Mouse (Mus musculus) midbrain, embryonic 16.5 days (tissue): Measurements from ENCODE around the gene Gm21985. TPM values are rescaled to one million over a fixed set of nuclear protein-coding genes. Genes with fewer than 3 reads are reported as not detected.
A peak's percentile ranks its signal among the peaks of the same experiment; 100 is the strongest.

Experiments used
- ATAC-seq: fragments of 200-750 bp; cut with Nextera tagmentation; 2 replicates; pipeline ENCODE4 v1.8.0; 2017; ENCODE audit warnings: moderate TSS enrichment
- H3K27ac ChIP-seq: fragments of 300-500 bp; sonication (generic); 2 replicates; pipeline ENCODE4 v1.5.1; 2014; ENCODE audit warnings: mild to moderate bottlenecking, low read length, mixed read lengths
- H3K27me3 ChIP-seq: fragments of 300-500 bp; sonication (generic); 2 replicates; pipeline ENCODE4 v1.6.1; 2014; ENCODE audit warnings: low read depth, low read length, mixed read lengths; ENCODE audit not compliant: control insufficient read depth, insufficient read depth
- H3K36me3 ChIP-seq: fragments of 300-500 bp; sonication (generic); 2 replicates; pipeline ENCODE4 v1.6.1; 2014; ENCODE audit warnings: mild to moderate bottlenecking, low read length, moderate library complexity, mixed read lengths; ENCODE audit not compliant: control insufficient read depth, insufficient read depth
- H3K4me1 ChIP-seq: fragments of 300-500 bp; sonication (generic); 2 replicates; pipeline ENCODE4 v1.6.1; 2014; ENCODE audit warnings: mild to moderate bottlenecking, low read length, mixed read lengths; ENCODE audit not compliant: control insufficient read depth, insufficient read depth
- H3K4me2 ChIP-seq: fragments of 300-500 bp; sonication (generic); 2 replicates; pipeline ENCODE4 v1.6.1; 2014; ENCODE audit warnings: mild to moderate bottlenecking, low read length, mixed read lengths
- H3K4me3 ChIP-seq: fragments of 300-500 bp; sonication (generic); 2 replicates; pipeline ENCODE4 v1.5.1; 2014; ENCODE audit warnings: low read depth, mild to moderate bottlenecking, low read length, moderate library complexity, mixed read lengths
- H3K9ac ChIP-seq: fragments of 300-500 bp; sonication (generic); 2 replicates; pipeline ENCODE4 v1.6.1; 2014; ENCODE audit warnings: low read depth, low read length, mixed read lengths
- H3K9me3 ChIP-seq: fragments of 300-500 bp; sonication (generic); replicated peaks from 2 replicates; pipeline ENCODE4 v1.6.1; 2014; ENCODE audit warnings: mild to moderate bottlenecking, low read length, mixed read lengths; ENCODE audit not compliant: control insufficient read depth, poor library complexity, severe bottlenecking
- WGBS: fragments of 180-500 bp; shearing (Covaris S2); extraction: QIAGEN DNeasy Blood & Tissue Kit; methylation state at CpG from one replicate; pipeline ENCODE4 v1.1.7; 2014; 5-methylcytosine and 5-hydroxymethylcytosine counted together
- polyA plus RNA-seq: library from polyadenylated mRNA; unstranded; fragments of >200 nt; fragmentation: Nextera tagmentation; extraction: Ambion mirVana; gene quantifications from 2 replicates; pipeline ENCODE4 v1.2.1, GENCODE M21; 2015

The Gm21985 gene
- polyA plus RNA-seq, result 0.08 TPM in 1 of 2 replicates, not detected in the other

- peaks cover 43% of the 10 kb centered on the region for H3K4me1 ChIP-seq
These were observed at the start of gene Gm21985 for GRCm38 (mm10) chr2:112266242-112266592. Gm21985 (plus strand) TSS chr2:112266314.

DNA sequence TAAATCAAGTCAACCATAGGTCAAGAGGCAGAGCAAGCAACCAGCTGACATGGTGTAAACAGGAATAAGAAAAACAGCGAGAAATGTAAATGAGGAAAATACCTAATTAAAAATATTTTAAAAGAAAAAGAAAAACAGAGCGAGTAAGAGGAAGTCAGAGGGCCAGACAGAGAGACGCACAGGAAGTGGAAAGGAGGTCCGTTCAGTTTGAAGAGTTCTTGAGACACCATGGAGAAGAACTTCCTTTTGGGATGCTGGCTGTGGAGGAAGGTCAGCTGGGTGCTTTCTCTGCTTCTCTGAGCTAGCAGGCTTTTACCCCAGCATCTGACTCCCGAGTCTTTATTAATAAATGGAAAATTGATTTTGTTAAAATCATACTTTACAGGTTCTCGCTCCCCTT is 48.5 kb upstream of the Gm21985 start:
- 84% methylated on average over 6 of the region's 6 CpGs for WGBS
- ATAC-seq, result no peak
- Histone ChIP-seq H3K4me2 (no peak overlapping the region), H3K27me3 (no peaks in the 10 kb centered on the region), H3K27ac (no peak overlapping the region), H3K36me3 (no peaks in the 10 kb centered on the region), H3K4me3 (no peak overlapping the region), H3K4me1 (no peaks in the 10 kb centered on the region), H3K9ac (no peak overlapping the region), H3K9me3 (no peaks in the 10 kb centered on the region)

More at GRCm38 (mm10) chr2:112266242-112266592, at the start of gene Gm21985:
- peak; percentile 33 for ATAC-seq
- WGBS, result 1% methylated on average over 11 of the region's 11 CpGs
- Histone ChIP-seq H3K27ac (peak within 1 kb of the TSS; percentile 93), H3K4me2 (peak within 1 kb of the TSS; percentile 92), H3K9me3 (no peaks in the 10 kb centered on the region), H3K9ac (peak within 1 kb of the TSS; percentile 72), H3K36me3 (no peaks in the 10 kb centered on the region), H3K4me3 (peak within 1 kb of the TSS; percentile 91), H3K27me3 (no peaks in the 10 kb centered on the region)

- Histone ChIP-seq H3K9ac (no peak overlapping the region), H3K9me3 (no peaks in the 10 kb centered on the region), H3K4me3 (no peak overlapping the region), H3K4me1 (no peaks in the 10 kb centered on the region), H3K27ac (no peak overlapping the region), H3K4me2 (no peak overlapping the region), H3K36me3 (no peaks in the 10 kb centered on the region), H3K27me3 (no peaks in the 10 kb centered on the region)
- WGBS, result 95% methylated on average over 5 of the region's 5 CpGs
- ATAC-seq, result no peak
These were observed 45.2 kb upstream of the Gm21985 start for GRCm38 (mm10) chr2:112220880-112221279.

DNA sequence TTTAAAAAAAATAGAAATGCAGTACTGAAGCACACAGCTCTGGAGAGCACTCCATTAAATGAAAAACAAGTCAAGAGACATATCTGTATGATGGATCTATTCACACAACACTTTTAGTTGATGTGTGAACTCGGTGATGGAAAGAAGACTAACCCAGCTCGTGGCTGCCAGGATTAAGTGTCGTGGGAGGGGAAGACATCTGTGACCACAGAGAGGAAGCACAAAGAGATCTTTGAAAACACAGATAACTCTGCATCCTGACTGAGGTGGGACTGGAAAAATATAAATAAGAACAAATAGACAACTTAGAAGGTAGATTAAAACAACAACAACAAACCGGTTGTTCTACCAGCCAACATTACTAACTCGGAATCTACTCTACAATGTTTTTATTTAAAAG is 43.5 kb upstream of the Gm21985 start:
- 83% methylated on average over 5 of the region's 5 CpGs for WGBS
- ATAC-seq, result no peak

GRCm38 (mm10) chr2:112224356-112224755 is 41.8 kb upstream of the Gm21985 start:
- no peaks in the 10 kb centered on the region for H3K27me3 ChIP-seq
- 79% methylated on average over 4 of the region's 4 CpGs for WGBS
- no peak for ATAC-seq

More for the DNA sequence above, 43.5 kb upstream of the Gm21985 start:
- H3K27ac ChIP-seq, result no peak overlapping the region
- H3K36me3 ChIP-seq, result no peaks in the 10 kb centered on the region
- no peak overlapping the region for H3K4me3 ChIP-seq
- H3K9ac ChIP-seq, result no peak overlapping the region
- H3K27me3 ChIP-seq, result no peaks in the 10 kb centered on the region
- H3K9me3 ChIP-seq, result no peaks in the 10 kb centered on the region
- H3K4me2 ChIP-seq, result no peak overlapping the region
- no peaks in the 10 kb centered on the region for H3K4me1 ChIP-seq

GRCm38 (mm10) chr2:112232623-112233022 is 33.5 kb upstream of the Gm21985 start:
- WGBS, result 73% methylated on average over 1 of the region's 1 CpGs
- Histone ChIP-seq H3K27ac (no peak overlapping the region), H3K4me3 (no peak overlapping the region), H3K36me3 (no peaks in the 10 kb centered on the region), H3K9ac (no peak overlapping the region), H3K4me1 (no peaks in the 10 kb centered on the region), H3K9me3 (no peaks in the 10 kb centered on the region), H3K27me3 (no peaks in the 10 kb centered on the region), H3K4me2 (no peak overlapping the region)
- ATAC-seq, result no peak

More at GRCm38 (mm10) chr2:112224356-112224755, 41.8 kb upstream of the Gm21985 start:
- Histone ChIP-seq H3K4me3 (no peak overlapping the region), H3K4me1 (no peaks in the 10 kb centered on the region), H3K36me3 (no peaks in the 10 kb centered on the region), H3K4me2 (no peak overlapping the region), H3K9me3 (no peaks in the 10 kb centered on the region), H3K27ac (no peak overlapping the region), H3K9ac (no peak overlapping the region)

DNA sequence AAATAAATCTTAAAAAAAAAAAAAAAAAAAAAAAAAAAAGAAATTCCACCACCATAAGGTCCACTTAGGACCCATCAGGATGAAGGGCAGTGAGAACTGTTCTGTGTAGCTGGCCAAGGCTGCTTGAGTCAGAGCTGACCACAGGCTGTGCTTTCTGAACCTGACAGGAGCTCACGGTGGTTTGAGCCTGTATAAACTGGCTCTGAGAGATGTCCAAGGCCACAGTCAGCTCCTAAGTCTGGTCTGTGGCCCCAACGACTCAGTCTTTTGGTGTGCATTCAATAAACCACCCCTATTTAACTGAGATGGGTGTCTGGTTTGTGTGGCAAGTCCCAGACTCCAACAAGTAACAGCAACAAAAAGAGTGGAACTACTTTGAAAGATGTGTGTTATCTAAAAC is 29.5 kb upstream of the Gm21985 start:
- H3K4me3 ChIP-seq, result no peak overlapping the region
- no peaks in the 10 kb centered on the region for H3K9me3 ChIP-seq
- no peak overlapping the region for H3K27ac ChIP-seq
- no peaks in the 10 kb centered on the region for H3K36me3 ChIP-seq
- H3K4me1 ChIP-seq, result peaks cover 9% of the 10 kb centered on the region
- no peak for ATAC-seq
- H3K9ac ChIP-seq, result no peak overlapping the region
- no peak overlapping the region for H3K4me2 ChIP-seq
- WGBS, result 90% methylated on average over 2 of the region's 2 CpGs
- no peaks in the 10 kb centered on the region for H3K27me3 ChIP-seq

DNA sequence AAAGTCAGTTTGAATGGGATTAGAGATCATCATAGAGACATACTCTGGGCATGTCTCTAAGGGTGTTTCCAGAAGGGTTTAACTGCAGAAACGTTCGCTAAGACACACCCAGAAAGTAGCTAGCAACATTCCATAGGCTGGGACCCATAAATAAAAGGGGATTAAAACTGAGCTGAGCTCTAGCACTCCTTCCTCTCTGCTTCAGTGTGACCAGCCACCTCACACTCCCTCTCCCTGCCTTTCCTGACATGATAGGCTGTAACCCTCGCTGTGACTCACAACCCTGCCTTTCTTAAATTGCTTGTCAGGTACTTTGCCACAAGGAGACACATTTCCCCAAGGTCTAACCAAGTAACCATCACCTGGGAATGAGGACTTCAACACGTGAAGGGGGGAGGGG is 28.1 kb upstream of the Gm21985 start:
- WGBS, result 6% methylated on average over 4 of the region's 4 CpGs
- H3K4me1 ChIP-seq, result peaks cover 9% of the 10 kb centered on the region

GRCm38 (mm10) chr2:112239212-112239934 is 26.7 kb upstream of the Gm21985 start, which contains the start of gene Lpcat4:
Lpcat4 (plus strand) TSS chr2:112239468.
- WGBS, result under 1% methylated on average over 85 of the region's 94 CpGs

More for the DNA sequence above, 28.1 kb upstream of the Gm21985 start:
- no peak for ATAC-seq
- Histone ChIP-seq H3K4me2 (no peak overlapping the region), H3K9me3 (no peaks in the 10 kb centered on the region), H3K27ac (no peak overlapping the region), H3K36me3 (no peaks in the 10 kb centered on the region), H3K4me3 (no peak overlapping the region), H3K27me3 (no peaks in the 10 kb centered on the region), H3K9ac (no peak overlapping the region)

More at GRCm38 (mm10) chr2:112239212-112239934, 26.7 kb upstream of the Gm21985 start, which contains the start of gene Lpcat4:
- H3K9me3 ChIP-seq, result no peaks in the 10 kb centered on the region
- peak within 1 kb of the TSS; percentile 55 for H3K4me2 ChIP-seq
- H3K4me3 ChIP-seq, result peak within 1 kb of the TSS; percentile 79
- ATAC-seq, result peak; percentile 92
- no peaks in the 10 kb centered on the region for H3K27me3 ChIP-seq
- peak within 1 kb of the TSS; percentile 85 for H3K9ac ChIP-seq
- peaks cover 8% of the 10 kb centered on the region for H3K36me3 ChIP-seq
- H3K4me1 ChIP-seq, result peaks cover 9% of the 10 kb centered on the region
- H3K27ac ChIP-seq, result peak within 1 kb of the TSS; percentile 96
